Mouse (Mus musculus) CH12.LX (cell line): ENCODE data around the gene H2-Eb1. TPM values are rescaled to one million over a fixed set of nuclear protein-coding genes. Genes with fewer than 3 reads are reported as not detected.
A peak's percentile ranks its signal among the peaks of the same experiment; 100 is the strongest.

ENCODE experiments used
- DNase-seq: peaks from one replicate; pipeline ENCODE4 v3.0.0-alpha.2; 2013; ENCODE audit errors: extremely low read depth
- H3K27ac ChIP-seq: 2 replicates; pipeline ENCODE4 v1.5.1; 2012; ENCODE audit warnings: low read depth, mild to moderate bottlenecking, control low read depth, moderate library complexity; ENCODE audit not compliant: insufficient read depth
- H3K27me3 ChIP-seq: replicated peaks from 2 replicates; pipeline ENCODE3; 2012; ENCODE audit warnings: inconsistent platforms
- H3K36me3 ChIP-seq, 2 experiments: replicated peaks in 1 of 2; 2 replicates each; pipeline versions ENCODE3 to v1.6.1; 2012; ENCODE audit warnings: inconsistent platforms in 1 of 2, low read length in 1 of 2, mild to moderate bottlenecking in 1 of 2, mixed read lengths in 1 of 2, moderate library complexity in 1 of 2; ENCODE audit not compliant: control insufficient read depth in 1 of 2, insufficient read depth in 1 of 2
- H3K4me1 ChIP-seq, 2 experiments: 2 replicates each; pipeline ENCODE4 v1.6.1; 2012; ENCODE audit warnings: inconsistent platforms in 1 of 2, moderate library complexity in 1 of 2; ENCODE audit not compliant: insufficient read depth in 2 of 2, control insufficient read depth in 1 of 2
- H3K4me2 ChIP-seq: 2 replicates; pipeline ENCODE4 v1.6.1; 2012; ENCODE audit warnings: low read depth, mild to moderate bottlenecking, control low read depth; ENCODE audit not compliant: poor library complexity, insufficient read depth, severe bottlenecking
- H3K4me3 ChIP-seq, 3 experiments: fragments of 150-350 bp in 1 of 3; sonication (generic) in 1 of 3; replicated peaks in 1 of 3; 2 replicates each; pipeline versions ENCODE3 to v1.5.1; 2011 to 2012; ENCODE audit warnings: low read depth in 2 of 3, low read length in 2 of 3, mild to moderate bottlenecking in 2 of 3, moderate library complexity in 2 of 3, control low read depth in 1 of 3, improper control_type of control experiment in 1 of 3, inconsistent platforms in 1 of 3, mixed read lengths in 1 of 3; ENCODE audit not compliant: poor library complexity in 1 of 3
- H3K79me2 ChIP-seq: replicated peaks from 2 replicates; pipeline ENCODE4 v1.6.1; 2012; ENCODE audit warnings: mild to moderate bottlenecking, moderate library complexity; ENCODE audit not compliant: control insufficient read depth, poor library complexity, insufficient read depth, severe bottlenecking; ENCODE audit errors: extremely low read depth
- H3K9ac ChIP-seq: 2 replicates; pipeline ENCODE4 v1.6.1; 2012; ENCODE audit warnings: low read depth, mild to moderate bottlenecking, control low read depth, moderate library complexity; ENCODE audit not compliant: insufficient read depth
- H3K9me3 ChIP-seq: replicated peaks from 2 replicates; pipeline ENCODE3; 2012; ENCODE audit warnings: low read length, inconsistent platforms, mixed read lengths
- BHLHE40 ChIP-seq: IDR thresholded peaks from 2 replicates; pipeline ENCODE4 v1.6.1; 2011; ENCODE audit warnings: mild to moderate bottlenecking, low read depth, low read length, improper control_type of control experiment
- CHD1 ChIP-seq: IDR thresholded peaks from 2 replicates; pipeline ENCODE4 v1.6.1; 2012; ENCODE audit warnings: low read depth, low read length, improper control_type of control experiment, inconsistent platforms
- CHD2 ChIP-seq: IDR thresholded peaks from 2 replicates; pipeline ENCODE4 v1.6.1; 2011; ENCODE audit warnings: low read length, improper control_type of control experiment
- CTCF ChIP-seq, 2 experiments: IDR thresholded peaks in 1 of 2; conservative IDR thresholded peaks in 1 of 2; 2 replicates each; pipeline ENCODE4 v1.5.1; 2011 to 2012; ENCODE audit warnings: low read depth in 2 of 2, low read length in 2 of 2, improper control_type of control experiment in 1 of 2, inconsistent platforms in 1 of 2, mild to moderate bottlenecking in 1 of 2, moderate library complexity in 1 of 2
- E2F4 ChIP-seq: IDR thresholded peaks from 2 replicates; pipeline ENCODE4 v1.6.1; 2011; ENCODE audit warnings: low read depth, low read length, improper control_type of control experiment; ENCODE audit not compliant: insufficient replicate concordance
- ELF1 ChIP-seq: IDR thresholded peaks from 2 replicates; pipeline ENCODE4 v1.6.1; 2014; ENCODE audit warnings: low read depth, mild to moderate bottlenecking, inconsistent platforms, low read length, improper control_type of control experiment
- EP300 ChIP-seq: IDR thresholded peaks from 2 replicates; pipeline ENCODE4 v1.6.1; 2011; ENCODE audit warnings: low read length, improper control_type of control experiment
- ETS1 ChIP-seq: conservative IDR thresholded peaks from 2 replicates; pipeline ENCODE4 v1.6.1; 2012; ENCODE audit warnings: low read depth, mild to moderate bottlenecking, inconsistent platforms, low read length, improper control_type of control experiment, moderate library complexity
- GABPA ChIP-seq: IDR thresholded peaks from 2 replicates; pipeline ENCODE4 v1.6.1; 2012; ENCODE audit warnings: low read depth, low read length, improper control_type of control experiment, inconsistent platforms; ENCODE audit not compliant: insufficient replicate concordance
- HCFC1 ChIP-seq: IDR thresholded peaks from 2 replicates; pipeline ENCODE4 v1.6.1; 2012; ENCODE audit warnings: low read depth, mild to moderate bottlenecking, inconsistent platforms, low read length, improper control_type of control experiment
- IRF4 ChIP-seq: IDR thresholded peaks from 2 replicates; pipeline ENCODE4 v1.6.1; 2014; ENCODE audit warnings: low read depth, mild to moderate bottlenecking, inconsistent platforms, low read length, improper control_type of control experiment
- JUN ChIP-seq: IDR thresholded peaks from 2 replicates; pipeline ENCODE4 v1.6.1; 2011; ENCODE audit warnings: low read depth, mild to moderate bottlenecking, low read length, improper control_type of control experiment, moderate library complexity; ENCODE audit not compliant: insufficient read depth
- JUND ChIP-seq: conservative IDR thresholded peaks from 2 replicates; pipeline ENCODE4 v1.6.1; 2011; ENCODE audit warnings: low read depth, low read length, improper control_type of control experiment
- KAT2A ChIP-seq: IDR thresholded peaks from 2 replicates; pipeline ENCODE4 v1.6.1; 2012; ENCODE audit warnings: low read length, improper control_type of control experiment, inconsistent platforms; ENCODE audit not compliant: insufficient replicate concordance
- MAFK ChIP-seq: IDR thresholded peaks from 2 replicates; pipeline ENCODE4 v1.6.1; 2011; ENCODE audit warnings: low read length, improper control_type of control experiment; ENCODE audit not compliant: insufficient replicate concordance
- MAX ChIP-seq: IDR thresholded peaks from 2 replicates; pipeline ENCODE4 v1.6.1; 2011; ENCODE audit warnings: low read length, improper control_type of control experiment
- MAZ ChIP-seq: IDR thresholded peaks from 2 replicates; pipeline ENCODE4 v1.6.1; 2012; ENCODE audit warnings: low read depth, mild to moderate bottlenecking, inconsistent platforms, low read length, improper control_type of control experiment, moderate library complexity
- MEF2A ChIP-seq: IDR thresholded peaks from 2 replicates; pipeline ENCODE4 v1.6.1; 2014; ENCODE audit warnings: low read depth, mild to moderate bottlenecking, inconsistent platforms, low read length, improper control_type of control experiment, borderline replicate concordance
- MXI1 ChIP-seq: IDR thresholded peaks from 2 replicates; pipeline ENCODE4 v1.6.1; 2011; ENCODE audit warnings: mild to moderate bottlenecking, low read depth, low read length, improper control_type of control experiment
- MYC ChIP-seq: IDR thresholded peaks from 2 replicates; pipeline ENCODE4 v1.6.1; 2011; ENCODE audit warnings: low read depth, mild to moderate bottlenecking, improper control_type of control experiment, low read length
- NELFE ChIP-seq: IDR thresholded peaks from 2 replicates; pipeline ENCODE4 v1.6.1; 2011; ENCODE audit warnings: low read depth, low read length, improper control_type of control experiment
- NRF1 ChIP-seq: IDR thresholded peaks from 2 replicates; pipeline ENCODE4 v1.6.1; 2014; ENCODE audit warnings: low read depth, mild to moderate bottlenecking, inconsistent platforms, low read length, improper control_type of control experiment, moderate library complexity
- PAX5 ChIP-seq: IDR thresholded peaks from 2 replicates; pipeline ENCODE4 v1.6.1; 2012; ENCODE audit warnings: low read length, inconsistent platforms, mixed read lengths
- POLR2A ChIP-seq: IDR thresholded peaks from 2 replicates; pipeline ENCODE4 v1.6.1; 2011; ENCODE audit warnings: low read depth, mild to moderate bottlenecking, improper control_type of control experiment, low read length
- POLR2AphosphoS2 ChIP-seq: IDR thresholded peaks from 2 replicates; pipeline ENCODE4 v1.6.1; 2011; ENCODE audit warnings: low read depth, low read length, improper control_type of control experiment
- RAD21 ChIP-seq: IDR thresholded peaks from 2 replicates; pipeline ENCODE4 v1.6.1; 2011; ENCODE audit warnings: low read depth, mild to moderate bottlenecking, low read length, improper control_type of control experiment, moderate library complexity
- RCOR1 ChIP-seq: conservative IDR thresholded peaks from 2 replicates; pipeline ENCODE4 v1.6.1; 2012; ENCODE audit warnings: low read depth, mild to moderate bottlenecking, inconsistent platforms, low read length, improper control_type of control experiment
- SIN3A ChIP-seq: IDR thresholded peaks from 2 replicates; pipeline ENCODE4 v1.6.1; 2012; ENCODE audit warnings: low read length, improper control_type of control experiment, inconsistent platforms
- SMC3 ChIP-seq: IDR thresholded peaks from 2 replicates; pipeline ENCODE4 v1.6.1; 2011; ENCODE audit warnings: low read depth, low read length, improper control_type of control experiment
- TBP ChIP-seq: conservative IDR thresholded peaks from 2 replicates; pipeline ENCODE4 v1.6.1; 2011; ENCODE audit warnings: low read depth, low read length, improper control_type of control experiment
- TCF12 ChIP-seq: IDR thresholded peaks from 2 replicates; pipeline ENCODE4 v1.6.1; 2014; ENCODE audit warnings: low read depth, mild to moderate bottlenecking, inconsistent platforms, low read length, improper control_type of control experiment
- UBTF ChIP-seq: IDR thresholded peaks from 2 replicates; pipeline ENCODE4 v1.6.1; 2012; ENCODE audit warnings: low read depth, mild to moderate bottlenecking, inconsistent platforms, low read length, improper control_type of control experiment, moderate library complexity
- USF1 ChIP-seq: IDR thresholded peaks from 2 replicates; pipeline ENCODE4 v1.6.1; 2014; ENCODE audit warnings: low read depth, mild to moderate bottlenecking, inconsistent platforms, low read length, improper control_type of control experiment
- USF2 ChIP-seq: conservative IDR thresholded peaks from 2 replicates; pipeline ENCODE4 v1.6.1; 2011; ENCODE audit warnings: low read depth, low read length, improper control_type of control experiment
- ZC3H11A ChIP-seq: IDR thresholded peaks from 2 replicates; pipeline ENCODE4 v1.6.1; 2012; ENCODE audit warnings: low read depth, mild to moderate bottlenecking, inconsistent platforms, low read length, improper control_type of control experiment
- ZKSCAN1 ChIP-seq: IDR thresholded peaks from 2 replicates; pipeline ENCODE4 v1.6.1; 2012; ENCODE audit warnings: low read depth, inconsistent platforms, low read length, improper control_type of control experiment, borderline replicate concordance
- ZMIZ1 ChIP-seq: IDR thresholded peaks from 2 replicates; pipeline ENCODE4 v1.6.1; 2012; ENCODE audit warnings: low read depth, mild to moderate bottlenecking, inconsistent platforms, low read length, improper control_type of control experiment
- ZNF384 ChIP-seq: IDR thresholded peaks from 2 replicates; pipeline ENCODE4 v1.6.1; 2012; ENCODE audit warnings: low read depth, low read length, improper control_type of control experiment, inconsistent platforms
- dilution Hi-C: fragments of 300-500 bp; cut with MboI; formaldehyde crosslinking; loops from 2 replicates; pipeline ENCODE4 v1.14.3; 2020; ENCODE audit warnings: low sequenced_read_pairs; ENCODE audit not compliant: extremely low pct_unique_long_range_greater_than_20kb, extremely low pct_ligation_motif_present
- in situ Hi-C: fragments of 300-500 bp; cut with MboI; formaldehyde crosslinking; loops from 3 replicates; pipeline ENCODE4 v1.14.3; 2019; ENCODE audit warnings: low sequenced_read_pairs, low pct_ligation_motif_present, low pct_unique_long_range_greater_than_20kb, mixed read lengths
- polyA plus RNA-seq: library from polyadenylated mRNA; unstranded; fragments of >175 nt; gene quantifications from 2 replicates; pipeline ENCODE4 v1.2.1, GENCODE M21; 2012; ENCODE audit warnings: low read depth; ENCODE audit not compliant: insufficient read length
- total RNA-seq, 2 experiments: library from RNA; depleted of rRNA; stranded (reverse); fragments of 300-350 nt in 1 of 2; fragments of >200 nt in 1 of 2; gene quantifications; 2 replicates each; pipeline ENCODE4 v1.2.3; 2012 to 2014

The H2-Eb1 gene
- total and polyA plus RNA-seq, 3 experiments = 511 to 898 (median 629) TPM

DNA sequence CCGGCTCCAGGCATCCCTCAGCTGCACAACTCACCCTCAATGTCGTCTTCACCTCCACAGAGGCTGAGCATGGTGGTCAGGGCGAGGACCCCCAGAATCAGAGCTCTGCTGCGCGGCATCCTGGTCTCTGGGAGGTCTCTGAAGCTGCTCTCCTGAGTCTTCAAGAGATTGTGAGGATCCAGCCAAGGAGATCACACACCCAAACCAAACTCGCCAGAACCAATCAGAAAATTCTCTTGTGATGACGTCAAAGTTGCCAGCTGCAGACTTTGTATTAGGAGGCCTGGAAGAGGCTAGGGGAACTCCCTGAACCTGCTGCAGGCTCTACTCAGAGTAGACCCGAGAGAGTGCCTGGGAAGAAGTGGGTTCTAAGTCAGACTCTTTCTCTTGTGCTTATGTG is 18.0 kb upstream of the H2-Eb1 start, which contains the start of gene H2-Aa:
H2-Aa (minus strand) TSS at position 176 of the 400 bp plus-strand sequence.
- peaks cover 6% of the 10 kb centered on the region for H3K9me3 ChIP-seq
- H3K27ac ChIP-seq = peak within 1 kb of the TSS; percentile 69
- H3K79me2 ChIP-seq = peaks cover 4% of the 10 kb centered on the region; the same call in 1 of the 2 replicates
- DNase-seq = peak; percentile 100
- in situ Hi-C loops (no loop called here), dilution Hi-C loops (no loop called here)
- H3K27me3 ChIP-seq = no peaks in the 10 kb centered on the region
- H3K4me1 ChIP-seq = peaks cover 7 to 32% of the 10 kb centered on the region in 2 experiments; a peak in 3 of 4 replicates
- H3K4me2 ChIP-seq = peak within 1 kb of the TSS; percentile 85
- TF ChIP-seq NRF1 (no peak), UBTF (peak; percentile 38; the same call in 1 of the 2 replicates), ETS1 (peak; percentile 74), MAZ (no peak), POLR2AphosphoS2 (peak; percentile 71; the same call in 1 of the 2 replicates), USF1 (no peak), SIN3A (peak; percentile 74), ZKSCAN1 (no peak; the same call in 1 of the 2 replicates), GABPA (no peak), ZMIZ1 (peak; percentile 69; the same call in 1 of the 2 replicates), USF2 (no peak), BHLHE40 (peak; percentile 32; the same call in 1 of the 2 replicates), CTCF (conservative IDR thresholded peaks at IDR 0.05 in 1 of 2, IDR thresholded peaks at IDR 0.05 in 1 of 2; ENCODE audit: low read depth in 2 of 2, low read length in 2 of 2) (no peak), CHD2 (peak; percentile 99), MYC (no peak), TCF12 (peak; percentile 81; the same call in 1 of the 2 replicates), HCFC1 (peak; percentile 49), IRF4 (peak; percentile 34; the same call in 1 of the 2 replicates), TBP (peak; percentile 88), MAX (no peak; the same call in 1 of the 2 replicates), MAFK (no peak), KAT2A (no peak), CHD1 (no peak), POLR2A (peak; percentile 85), RAD21 (no peak; the same call in 1 of the 2 replicates), JUND (peak; percentile 74), MXI1 (no peak), E2F4 (no peak), MEF2A (peak; percentile 52; the same call in 1 of the 2 replicates), ELF1 (no peak), RCOR1 (no peak), ZC3H11A (no peak), NELFE (peak; percentile 86), ZNF384 (no peak), PAX5 (no peak), EP300 (peak; percentile 27; the same call in 1 of the 2 replicates), JUN (peak; percentile 56; the same call in 1 of the 2 replicates), SMC3 (no peak)
- H3K36me3 ChIP-seq = peaks cover 14 to 36% of the 10 kb centered on the region in 2 experiments
- H3K4me3 ChIP-seq = peak within 1 kb of the TSS; percentile 63 to 72 (median 69)
- peak within 1 kb of the TSS; percentile 94 for H3K9ac ChIP-seq
